Mouse (Mus musculus) retina, embryonic 14.5 days (tissue): ENCODE measurements around the gene Pfn3.
"Not testable (repeated sequence)": the region's sequence is repeated elsewhere in the genome, so short reads cannot be mapped to it uniquely, and the experiment has no call there.

Source experiments
- DNase-seq: peaks from one replicate; pipeline ENCODE4 v3.0.0-alpha.2; 2015; ENCODE audit warnings: low spot score

The Pfn3 gene

DNA sequence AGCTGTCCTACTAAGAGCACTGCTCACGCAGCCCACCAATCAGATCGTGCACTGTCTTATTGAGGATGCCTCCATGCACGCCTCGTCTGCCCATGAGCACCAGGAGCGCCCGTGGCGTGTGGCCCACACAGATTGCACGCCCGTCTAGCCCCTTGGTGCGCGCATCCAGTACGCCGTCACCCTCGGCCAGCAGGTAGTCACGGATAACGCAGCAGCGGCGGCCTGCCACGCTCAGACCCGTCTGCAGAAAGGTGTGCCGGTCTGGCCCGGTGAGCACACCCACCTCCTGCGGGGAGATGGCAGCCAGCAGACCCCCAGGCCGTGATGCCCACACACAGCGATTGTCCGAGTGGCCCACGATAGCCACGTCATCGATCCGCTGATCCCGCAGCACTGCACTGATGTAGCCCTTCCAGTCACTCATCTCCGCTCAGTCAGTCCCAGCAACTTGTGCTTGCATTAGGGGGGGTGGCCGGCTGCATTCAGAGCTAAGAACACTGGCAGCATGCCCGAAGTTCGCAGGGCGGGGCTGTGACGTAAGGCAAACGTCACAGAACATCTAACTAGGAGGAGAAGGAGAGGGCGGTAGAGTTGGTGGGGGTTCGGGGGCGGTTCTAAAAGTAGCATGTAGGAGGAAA lies at the start of gene Pfn3:
Pfn3 (minus strand) TSS at position 490 of the 638 bp plus-strand sequence.
- peak; percentile 37 for DNase-seq

- DNase-seq, result peak; percentile 79
These were observed 49.2 kb upstream of the Pfn3 start, which contains the start of gene Prr7 for GRCm38 (mm10) chr13:55464027-55464884. Gene Prr7, plus strand, starts transcription at chr13:55464267.

- DNase-seq, result no peak
These were observed 48.5 kb upstream of the Pfn3 start for GRCm38 (mm10) chr13:55463399-55464026.

- no peak for DNase-seq
These were observed 47.9 kb upstream of the Pfn3 start for GRCm38 (mm10) chr13:55462965-55463364.

GRCm38 (mm10) chr13:55451785-55452549 lies 36.9 kb upstream of the Pfn3 start:
- DNase-seq, result no peak

DNA sequence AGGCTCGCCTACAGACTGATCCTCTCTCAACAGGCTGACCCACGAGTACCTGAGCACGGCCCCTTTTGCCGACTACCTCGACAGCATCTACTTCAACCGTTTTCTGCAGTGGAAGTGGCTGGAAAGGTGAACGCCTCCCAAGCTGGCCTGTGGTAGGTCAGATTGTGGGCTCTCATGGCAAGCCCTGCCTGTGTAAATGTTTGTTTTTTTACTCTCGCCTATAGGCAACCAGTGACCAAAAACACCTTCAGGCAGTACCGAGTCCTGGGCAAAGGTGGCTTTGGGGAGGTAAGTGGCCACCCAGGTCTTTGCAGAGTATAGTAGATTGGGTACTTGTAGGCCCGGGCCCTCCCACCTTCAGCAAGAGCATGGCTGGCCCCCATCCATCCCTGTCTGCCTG lies 36.3 kb upstream of the Pfn3 start:
- no peak for DNase-seq

DNA sequence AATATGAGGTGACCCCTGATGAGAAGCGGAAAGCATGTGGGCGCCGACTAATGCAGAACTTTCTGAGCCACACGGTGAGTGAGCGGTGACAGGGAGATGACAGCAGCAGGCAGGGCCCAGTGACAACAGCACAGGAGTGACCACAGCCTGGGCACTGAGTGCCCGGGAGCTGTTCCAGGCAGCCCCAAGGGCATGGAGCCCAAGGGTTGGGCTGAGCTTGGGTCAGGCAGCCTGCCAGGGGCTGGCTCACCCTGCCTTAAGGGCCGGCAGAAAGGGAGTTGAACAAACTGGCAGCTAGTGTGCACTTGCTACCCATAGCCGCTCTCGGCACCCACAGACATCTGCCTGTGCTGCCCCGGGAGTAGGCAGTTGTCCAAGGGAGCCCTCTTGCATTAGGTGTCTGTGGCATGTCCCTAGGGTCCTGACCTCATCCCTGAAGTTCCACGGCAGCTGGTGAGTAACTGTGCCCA lies 35.5 kb upstream of the Pfn3 start:
- no peak for DNase-seq

DNA sequence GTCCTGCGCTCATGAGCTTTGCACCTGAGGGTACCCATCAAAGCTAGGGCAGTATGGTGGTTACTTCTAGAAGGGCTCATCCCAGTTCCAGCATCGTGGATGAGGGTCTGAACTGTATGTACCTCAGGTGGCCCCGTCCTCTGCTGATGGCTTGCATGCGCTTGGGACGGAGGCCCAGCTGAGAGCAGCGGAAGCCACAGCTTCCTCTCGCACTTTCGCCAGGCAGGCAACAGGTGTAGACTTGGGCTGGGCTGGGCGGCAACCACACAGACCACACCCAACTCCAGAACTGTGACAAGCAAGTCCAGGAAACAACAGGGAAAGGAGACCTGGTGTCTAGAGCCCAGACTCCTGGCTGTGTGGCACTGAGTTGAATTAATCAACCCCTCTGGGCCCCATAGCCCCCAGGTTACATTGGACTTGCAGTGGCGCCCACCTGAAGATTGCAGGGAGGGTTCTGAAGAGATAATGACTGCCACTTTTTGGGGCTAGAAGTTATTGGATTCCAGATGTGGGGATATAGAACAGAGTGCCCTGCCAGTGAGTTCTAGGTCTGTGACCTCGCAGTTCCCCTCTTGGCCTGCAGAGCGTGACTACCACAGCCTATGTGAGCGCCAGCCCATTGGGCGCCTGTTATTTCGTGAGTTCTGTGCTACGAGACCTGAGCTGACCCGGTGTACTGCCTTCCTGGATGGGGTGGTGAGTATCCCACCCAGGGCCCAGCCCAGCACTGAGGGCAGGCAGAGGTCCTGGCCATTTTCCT lies 34.8 kb upstream of the Pfn3 start:
- DNase-seq, result no peak

DNA sequence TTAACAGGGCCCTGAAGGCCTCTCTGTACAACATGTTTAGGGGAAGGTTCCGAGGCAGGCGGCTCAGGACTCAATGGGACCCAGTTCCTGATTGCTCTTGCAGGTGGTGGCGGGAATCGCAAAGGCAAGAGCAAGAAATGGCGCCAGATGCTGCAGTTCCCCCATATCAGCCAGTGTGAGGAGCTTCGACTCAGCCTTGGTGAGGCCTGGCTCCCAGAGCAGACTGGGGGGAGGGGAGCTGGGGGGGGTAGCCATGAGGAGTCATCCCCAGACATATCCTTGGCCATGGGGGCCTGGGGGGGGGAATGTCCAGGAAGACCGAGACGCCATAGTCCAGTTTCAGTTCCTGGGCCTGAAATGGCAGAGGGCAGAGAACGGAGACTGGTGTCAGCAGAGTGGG lies 34.2 kb upstream of the Pfn3 start:
- DNase-seq, result no peak

DNA sequence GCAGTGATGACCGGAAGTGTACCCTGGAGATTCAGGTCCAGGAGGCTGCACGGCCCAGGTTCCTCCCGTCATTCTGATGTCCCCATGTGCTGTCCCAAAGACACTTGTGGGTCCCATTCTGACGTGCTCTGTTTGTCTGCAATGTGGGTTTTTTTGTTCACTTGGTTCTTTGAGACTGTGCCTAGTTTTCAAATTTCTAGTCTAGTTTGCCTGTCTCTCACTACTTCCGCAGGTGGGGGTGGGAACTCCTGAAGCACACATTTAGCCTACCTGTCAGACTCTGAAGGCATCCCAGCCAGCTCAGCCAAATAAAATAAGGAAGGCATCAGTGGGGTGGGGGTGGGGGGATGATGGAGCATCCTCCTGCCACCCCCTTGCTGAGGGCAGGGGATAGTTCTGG lies 33.1 kb upstream of the Pfn3 start:
- no peak for DNase-seq

GRCm38 (mm10) chr13:55447543-55447943 lies 32.5 kb upstream of the Pfn3 start:
- no peak for DNase-seq

DNA sequence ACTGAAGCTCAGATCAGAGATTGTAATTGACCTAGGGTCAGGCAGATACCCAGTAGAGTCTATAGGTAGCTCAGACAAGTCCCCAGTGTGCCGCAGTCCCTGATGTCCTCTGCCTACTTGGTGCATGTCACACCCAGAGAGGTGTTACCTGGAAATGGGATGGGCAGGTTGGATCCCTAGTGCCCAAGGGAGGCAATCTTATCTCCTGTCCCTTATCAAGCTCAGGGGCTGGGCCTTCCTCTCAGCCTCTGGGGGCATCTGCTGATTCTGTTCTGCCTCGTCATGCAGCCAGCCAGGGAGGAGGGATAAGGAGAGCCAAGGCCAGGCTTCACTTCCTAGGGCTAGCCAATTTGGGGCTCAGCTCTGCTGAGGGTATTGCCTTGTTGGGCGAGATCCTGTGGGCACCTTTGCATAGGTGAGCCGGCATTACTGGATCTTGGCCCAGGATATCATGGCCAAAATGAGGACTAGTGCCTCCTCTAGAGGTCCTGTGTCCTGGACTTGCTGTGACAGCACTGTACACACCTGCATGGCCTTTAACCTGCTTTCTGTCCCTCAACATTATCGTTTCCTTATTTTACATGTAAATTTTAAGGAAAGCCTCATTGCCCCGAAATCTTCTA lies 31.6 kb upstream of the Pfn3 start:
- DNase-seq, result no peak

DNA sequence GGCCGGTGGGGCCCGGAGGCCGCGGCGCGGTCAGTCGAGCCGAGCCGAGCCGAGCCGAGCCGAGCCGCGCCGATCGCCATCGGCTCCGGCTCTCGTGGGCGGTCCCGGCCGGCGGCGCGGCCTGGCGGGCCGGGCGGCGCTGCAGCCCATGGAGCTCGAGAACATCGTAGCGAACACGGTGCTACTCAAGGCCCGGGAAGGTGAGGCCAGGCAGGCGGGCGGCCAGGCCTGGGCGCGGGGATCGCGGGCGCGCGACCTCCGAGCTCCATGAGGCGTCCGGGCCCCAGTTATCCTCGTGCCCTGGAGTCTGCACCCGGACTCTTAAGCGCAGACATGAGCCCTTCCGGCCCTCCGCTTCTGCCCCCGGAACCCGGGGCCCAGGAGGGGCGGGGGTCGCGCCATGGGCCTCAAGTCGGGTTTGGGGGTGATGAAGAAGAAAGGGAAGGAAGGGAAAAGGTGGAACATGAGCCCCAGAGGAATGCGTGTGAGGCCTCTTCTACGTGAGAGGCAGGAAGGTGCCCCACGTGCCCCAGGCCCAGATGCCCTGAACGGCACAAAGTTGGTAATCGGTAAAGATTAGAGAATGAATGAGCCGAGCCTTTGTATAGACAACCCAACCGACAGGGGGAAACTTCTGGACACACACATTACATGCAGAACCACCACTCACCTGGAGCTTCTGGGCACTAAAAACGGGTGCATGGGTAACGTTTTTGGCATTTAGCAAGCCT lies 30.5 kb upstream of the Pfn3 start:
- peak; percentile 56 for DNase-seq

- DNase-seq, result peak; percentile 99
These were observed 29.9 kb upstream of the Pfn3 start, which contains the start of gene Grk6 for GRCm38 (mm10) chr13:55444937-55445315. Gene Grk6, plus strand, starts transcription at chr13:55445072.

DNA sequence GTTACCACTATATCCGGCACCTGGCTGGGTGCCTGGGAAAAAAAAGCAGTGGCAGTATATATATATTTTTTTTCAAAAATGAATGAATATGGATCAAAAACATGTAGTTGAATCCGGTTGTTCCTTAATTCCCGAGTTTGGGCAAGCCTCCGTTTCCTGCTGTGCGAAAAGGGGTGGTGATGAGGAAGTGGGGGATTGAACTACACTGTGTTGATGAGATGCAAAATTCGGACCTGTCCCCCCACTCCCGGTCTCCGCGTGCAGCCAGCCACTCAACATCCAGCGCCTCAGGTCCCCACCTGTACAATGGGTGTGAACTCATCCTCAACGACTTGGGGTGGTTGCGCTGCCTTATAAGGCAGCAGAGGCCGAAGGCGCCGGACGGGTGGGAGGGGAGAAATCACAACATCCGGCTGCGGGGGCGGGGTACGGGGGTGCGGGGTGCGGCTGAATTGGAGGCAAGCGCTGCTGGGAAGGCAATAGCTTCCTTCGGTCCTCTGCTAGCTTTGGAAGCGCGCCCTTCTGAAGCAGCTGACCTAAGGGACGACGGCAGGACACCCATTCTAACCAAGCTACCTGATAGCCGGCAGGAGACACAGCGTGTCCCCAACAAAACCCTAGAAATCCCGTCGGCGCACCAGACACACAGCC lies 29.4 kb upstream of the Pfn3 start:
- DNase-seq, result no peak

GRCm38 (mm10) chr13:55443799-55444285 lies 28.8 kb upstream of the Pfn3 start:
- DNase-seq, result no peak

- not testable (repeated sequence) for DNase-seq
These were observed 22.1 kb upstream of the Pfn3 start for GRCm38 (mm10) chr13:55437111-55437629.

DNA sequence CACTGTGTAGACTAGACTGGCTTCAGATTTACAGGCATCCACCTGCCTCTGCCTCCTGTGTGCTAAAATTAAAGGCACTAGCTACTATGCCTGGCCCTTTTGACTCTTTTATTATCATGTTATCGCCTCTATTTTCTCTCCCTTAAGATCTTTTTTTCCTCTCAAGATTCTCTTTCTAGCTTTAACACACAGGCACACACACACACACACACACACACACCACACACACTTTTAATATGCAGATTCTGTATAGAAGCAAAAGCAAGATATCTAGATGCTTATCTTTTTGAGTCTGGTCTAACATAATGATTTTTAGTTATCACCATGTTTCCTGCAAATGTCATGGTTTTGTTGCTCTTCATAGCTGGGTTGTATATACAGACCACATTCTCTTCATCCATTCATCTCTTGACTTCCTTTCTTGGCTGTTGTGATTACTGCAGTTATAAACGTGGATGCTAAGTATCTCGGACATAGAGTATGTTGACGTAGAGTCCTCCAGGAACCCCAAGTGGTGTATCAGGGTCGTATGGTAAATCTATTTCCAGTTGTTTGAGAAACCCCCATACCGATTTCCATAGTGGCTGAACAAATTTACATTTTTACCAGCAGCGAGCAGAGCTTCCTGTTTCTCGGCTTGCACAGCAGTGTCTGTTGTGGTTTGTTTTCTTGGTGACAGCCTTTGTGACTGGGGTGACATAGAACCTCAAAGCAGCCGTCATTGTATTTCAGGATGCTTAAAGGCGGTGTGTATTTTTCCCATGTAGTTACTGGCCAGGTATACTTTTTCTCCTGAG lies 17.1 kb upstream of the Pfn3 start:
- no peak for DNase-seq
